Comparison of ENCODE assay signal across 18 mouse cellular contexts in the genomic region with DNA sequence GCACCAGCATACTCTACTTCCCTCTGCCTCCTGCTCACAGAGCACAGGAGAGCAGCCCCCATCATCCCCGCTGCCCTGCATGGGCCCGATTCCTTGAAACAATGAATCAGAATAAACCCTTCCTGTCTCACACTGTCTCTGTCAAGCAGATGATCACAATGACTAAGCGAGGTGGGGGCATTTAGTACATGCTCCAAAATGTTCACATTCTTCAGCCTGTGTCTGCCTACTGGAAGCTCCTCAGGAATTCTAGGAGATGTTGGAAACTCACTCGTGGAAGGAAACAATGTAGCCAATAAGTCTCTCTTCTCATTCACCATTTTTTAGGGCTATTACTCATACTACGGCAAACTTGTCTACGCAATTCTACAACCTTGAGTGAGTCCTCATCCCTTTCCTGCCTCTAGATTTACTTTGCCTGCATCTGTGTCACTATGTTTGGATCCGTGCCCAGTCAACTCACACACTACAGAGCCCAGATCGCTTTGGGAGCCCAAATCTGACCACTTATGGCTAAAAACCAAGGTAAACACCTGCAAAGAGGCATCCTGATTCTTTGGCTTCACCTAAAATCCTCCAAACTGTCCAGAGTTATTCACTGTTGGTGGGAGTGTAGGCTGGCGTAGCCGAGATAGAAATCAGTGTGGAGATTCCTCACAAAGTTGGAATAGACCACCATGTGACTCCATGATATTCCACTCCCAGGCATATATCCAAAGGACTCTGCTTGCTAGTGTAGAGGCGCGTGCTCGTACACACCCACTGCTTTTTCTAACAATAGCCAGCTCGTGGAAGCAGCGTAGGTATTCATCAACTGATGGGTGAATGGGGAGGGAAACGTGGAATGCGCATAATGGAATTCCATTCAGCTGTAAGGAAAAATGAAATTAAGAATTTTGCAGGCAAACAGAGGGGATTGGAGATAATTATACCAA.
DNase-seq lines count a peak whose midpoint lies in the region; ATAC-seq and TF ChIP-seq lines count a peak whose summit lies in the region.
"Had no signal": no experiment of that assay in that cellular context is flagged by ENCODE, and none has a peak within 500 bp of the region (broad histone marks: within the 10 kb centered on the region; RNA-seq: fewer than 3 reads in every experiment).

No protein-coding gene starts in this region.

- H3K27ac ChIP-seq in left cerebral cortex, adult 2 months = no peak overlapping the region
- H3K27ac ChIP-seq: embryonic facial prominence, embryonic 12.5 days; neural tube, embryonic 13.5 days had no signal

- DNase-seq in frontal cortex, postnatal 10 days (ENCODE audit: low spot score in 2 of 2) = no peak
- DNase-seq in right cerebral cortex, adult 18-20 months = peak; percentile 35
- no peak for DNase-seq in right cerebral cortex, postnatal 14 days
- peak; percentile 13 to 26 for DNase-seq in left cerebral cortex, adult 2 months (ENCODE audit: extremely low spot score in 1 of 2, low spot score in 2 of 2)
- peak; percentile 66 for DNase-seq in telencephalon, adult 2 months (ENCODE audit: low read depth, low spot score)
- no peak for DNase-seq in heart, postnatal 4 days
- DNase-seq in ovary, adult 18-20 months (ENCODE audit: low spot score) = no peak
- DNase-seq: cerebellum, adult 9-10 months; heart, postnatal 14 days; kidney, adult 18-20 months; kidney, postnatal 14 days; lung, adult 2 months; lung, postnatal 36 days; thymus, postnatal 25 days had no signal

- no peak overlapping the region for H3K4me3 ChIP-seq in left cerebral cortex, adult 2 months
- H3K4me3 ChIP-seq: embryonic facial prominence, embryonic 12.5 days; neural tube, embryonic 13.5 days had no signal

- intact Hi-C loops in left cerebral cortex, adult 2 months (cut with DNase I) = loop anchor here (5.0 kb wide), 1 partner anchor 62 kb away; the partner anchor contains the start of gene Srrm4

- TF ChIP-seq CTCF in left cerebral cortex, adult 2 months (IDR thresholded peaks at IDR 0.05) = no peak

- peak; percentile 38; the same call in 1 of the 2 replicates for ATAC-seq in frontal cortex, adult (ENCODE audit: low TSS enrichment)
- ATAC-seq: hindbrain, embryonic 16.5 days had no signal

Comparison
In these comparisons a context has a peak if more than half of its experiments do, and no peak if none do; other contexts are left out.
1. DNase-seq: peak in right cerebral cortex, adult 18-20 months (single experiment), left cerebral cortex, adult 2 months (2 of 2) and telencephalon, adult 2 months (single experiment); none in frontal cortex, postnatal 10 days (0 of 2), right cerebral cortex, postnatal 14 days (single experiment), heart, postnatal 4 days (single experiment) and ovary, adult 18-20 months (single experiment).